In genomic region chr6:70791824-70792535, GRCm38 (mm10) we compare ENCODE assay signal across 8 mouse cellular contexts. TPM values are rescaled to one million over a fixed set of nuclear protein-coding genes. Genes with fewer than 3 reads are reported as not detected.
A peak's percentile ranks its signal among the peaks of the same experiment; 100 is the strongest.
DNase-seq lines count a peak whose midpoint lies in the region; ATAC-seq and TF ChIP-seq lines count a peak whose summit lies in the region.

Gene Rpia (minus strand): TSS chr6:70792232.

- WGBS in embryonic facial prominence, embryonic 14.5 days, result 0% methylated on average over 26 of the region's 62 CpGs
- under 1% methylated on average over 45 of the region's 62 CpGs for WGBS in limb, embryonic 14.5 days
- under 1% methylated on average over 52 of the region's 62 CpGs for WGBS in midbrain, postnatal 0 days

- no peaks in the 10 kb centered on the region for H3K9me3 ChIP-seq in embryonic facial prominence, embryonic 14.5 days (ENCODE audit: control insufficient read depth, low read length)
- no peaks in the 10 kb centered on the region for H3K9me3 ChIP-seq in limb, embryonic 14.5 days (ENCODE audit: control insufficient read depth, low read length)
- no peaks in the 10 kb centered on the region for H3K9me3 ChIP-seq in midbrain, postnatal 0 days (ENCODE audit: low read length)

- no peaks in the 10 kb centered on the region for H3K36me3 ChIP-seq in embryonic facial prominence, embryonic 14.5 days (ENCODE audit: control insufficient read depth, insufficient read depth, low read length)
- H3K36me3 ChIP-seq in limb, embryonic 14.5 days (ENCODE audit: control insufficient read depth, insufficient read depth, low read length), result 0 out of 2 replicates have a peak, but pooled peaks cover 3% of the 10 kb centered on the region
- H3K36me3 ChIP-seq in midbrain, postnatal 0 days (ENCODE audit: insufficient read depth, low read length), result 0 out of 2 replicates have a peak, but pooled peaks cover 2% of the 10 kb centered on the region

- peak within 1 kb of the TSS; percentile 62 for H3K4me3 ChIP-seq in embryonic facial prominence, embryonic 14.5 days (ENCODE audit: low read depth, low read length)
- H3K4me3 ChIP-seq in limb, embryonic 14.5 days (replicated peaks; ENCODE audit: low read length), result peak within 1 kb of the TSS; percentile 60
- H3K4me3 ChIP-seq in midbrain, postnatal 0 days (ENCODE audit: low read depth, low read length), result peak within 1 kb of the TSS; percentile 84

- TF ChIP-seq CTCF in midbrain, postnatal 0 days (IDR thresholded peaks at IDR 0.05), result peak; percentile 37

- ATAC-seq in embryonic facial prominence, embryonic 14.5 days (ENCODE audit: low read depth), result peak; percentile 98
- ATAC-seq in limb, embryonic 14.5 days (ENCODE audit: low FRiP score, low read depth), result peak; percentile 96
- ATAC-seq in midbrain, postnatal 0 days (ENCODE audit: low FRiP score), result peak; percentile 97

- H3K27me3 ChIP-seq in embryonic facial prominence, embryonic 14.5 days (replicated peaks; ENCODE audit: control insufficient read depth, insufficient read depth, low read length), result no peaks in the 10 kb centered on the region
- no peaks in the 10 kb centered on the region for H3K27me3 ChIP-seq in limb, embryonic 14.5 days (ENCODE audit: control insufficient read depth, insufficient read depth, low read length)
- H3K27me3 ChIP-seq in midbrain, postnatal 0 days (ENCODE audit: insufficient read depth, low read length), result no peaks in the 10 kb centered on the region

- peak; percentile 92; the same call in 1 of the 2 replicates for TF ChIP-seq POLR2A in limb, embryonic 14.5 days (IDR thresholded peaks at IDR 0.05; ENCODE audit: borderline replicate concordance, extremely low read depth, insufficient read depth, insufficient read length)

- H3K4me2 ChIP-seq in embryonic facial prominence, embryonic 14.5 days (ENCODE audit: low read depth, low read length), result peak within 1 kb of the TSS; percentile 63
- peak within 1 kb of the TSS; percentile 80 for H3K4me2 ChIP-seq in limb, embryonic 14.5 days (replicated peaks; ENCODE audit: low read depth, low read length, severe bottlenecking)
- H3K4me2 ChIP-seq in midbrain, postnatal 0 days (ENCODE audit: low read depth, low read length, poor library complexity, severe bottlenecking), result peak within 1 kb of the TSS; percentile 73

- peaks cover 18% of the 10 kb centered on the region for H3K4me1 ChIP-seq in embryonic facial prominence, embryonic 14.5 days (ENCODE audit: control insufficient read depth, insufficient read depth, low read length)
- H3K4me1 ChIP-seq in limb, embryonic 14.5 days (ENCODE audit: control insufficient read depth, insufficient read depth, low read length), result peaks cover 13% of the 10 kb centered on the region
- peaks cover 4% of the 10 kb centered on the region for H3K4me1 ChIP-seq in midbrain, postnatal 0 days (ENCODE audit: insufficient read depth, low read length)

- H3K27ac ChIP-seq in embryonic facial prominence, embryonic 14.5 days (replicated peaks; ENCODE audit: low read depth, low read length), result peak within 1 kb of the TSS; percentile 67
- peak within 1 kb of the TSS; percentile 70; the same call in 1 of the 2 replicates for H3K27ac ChIP-seq in limb, embryonic 14.5 days (replicated peaks; ENCODE audit: low read depth, low read length)
- H3K27ac ChIP-seq in midbrain, postnatal 0 days (ENCODE audit: low read depth, low read length), result peak within 1 kb of the TSS; percentile 68

- H3K9ac ChIP-seq in embryonic facial prominence, embryonic 14.5 days (ENCODE audit: low read depth, low read length), result peak within 1 kb of the TSS; percentile 73
- peak within 1 kb of the TSS; percentile 68 for H3K9ac ChIP-seq in limb, embryonic 14.5 days (ENCODE audit: low read depth, low read length, severe bottlenecking)
- peak within 1 kb of the TSS; percentile 70 for H3K9ac ChIP-seq in midbrain, postnatal 0 days (replicated peaks; ENCODE audit: low read length, poor library complexity, severe bottlenecking)

- DNase-seq in 3T3-L1 (ENCODE audit: low read depth, low spot score), result peak; percentile 99
- peak; percentile 96 to 98 for DNase-seq in adrenal gland, postnatal 4 days (ENCODE audit: low spot score in 2 of 2)
- DNase-seq in embryonic facial prominence, embryonic 14.5 days (ENCODE audit: low spot score), result peak; percentile 99
- peak; percentile 99 for DNase-seq in heart, adult 8-10 months (ENCODE audit: low spot score)
- peak; percentile 99 for DNase-seq in kidney, adult 9 months
- DNase-seq in limb, embryonic 14.5 days (ENCODE audit: low spot score), result peak; percentile 98
- DNase-seq in midbrain, postnatal 0 days (ENCODE audit: low spot score), result peak; percentile 98
- DNase-seq in spleen, postnatal 14 days (ENCODE audit: low spot score in 2 of 2), result peak; percentile 93

RNA-seq across cellular contexts. Expression of gene Rpia, which starts in this region (rescaled TPM):
- total RNA-seq in adrenal gland, postnatal 4 days (2021), result 10 to 100 TPM; 24.7 to 26.1 TPM
- polyA plus RNA-seq in embryonic facial prominence, embryonic 14.5 days (2014; fragmentation: Nextera tagmentation; extraction: Ambion mirVana), result 3.0 and 3.3 TPM in 2 replicates
- total RNA-seq in heart, adult 8-10 months (2022), result 10 to 100 TPM; 11.6 to 15.0 (median 13.4) TPM
- polyA plus RNA-seq in limb, embryonic 14.5 days (2012; rRNA removed), result 20.4 and 24.3 TPM in 2 replicates
- 2.8 and 3.7 TPM in 2 replicates for polyA plus RNA-seq in limb, embryonic 14.5 days (2014; fragmentation: Nextera tagmentation; extraction: Ambion mirVana)
- 9.3 and 15.5 TPM in 2 replicates for total RNA-seq in midbrain, postnatal 0 days (2014; rRNA removed)
- polyA plus RNA-seq in midbrain, postnatal 0 days (2015; fragmentation: Nextera tagmentation; extraction: Ambion mirVana), result 1.1 and 1.4 TPM in 2 replicates

Comparison
In these comparisons a context has a peak if more than half of its experiments do, and no peak if none do; other contexts are left out.
1. Peak in every context shown above with its lines: DNase-seq, ATAC-seq, H3K4me3 ChIP-seq and H3K27ac ChIP-seq.